Mouse (Mus musculus): ENCODE results near the gene Prl3d1. TPM values are rescaled to one million over a fixed set of nuclear protein-coding genes. Genes with fewer than 3 reads are reported as not detected.
A peak's percentile ranks its signal among the peaks of the same experiment; 100 is the strongest.
"Not testable (repeated sequence)": the region's sequence is repeated elsewhere in the genome, so short reads cannot be mapped to it uniquely, and the experiment has no call there.

The Prl3d1 gene
- not detected for total RNA-seq (2021)
- long read RNA-seq, experiment 1 = 0 reads
- long read RNA-seq, experiment 2 = 0 reads

GRCm38 (mm10) chr13:27093890-27094289 lies at the start of gene Prl3d1:
Gene Prl3d1 (plus strand): TSS chr13:27094190.
- intact Hi-C loops (cut with DNase I); DNase-seq (ENCODE audit: low spot score in 2 of 2): not testable (repeated sequence)

- no peak for DNase-seq (ENCODE audit: low spot score in 2 of 2)
- intact Hi-C loops (cut with DNase I) = no loop called here
Observed at GRCm38 (mm10) chr13:27057270-27057669, 36.7 kb upstream of the Prl3d1 start, which contains the start of gene Prl. Gene Prl (plus strand): TSS chr13:27057570.

- intact Hi-C loops (cut with DNase I) = no loop called here
- peak in 1 of 2 experiments; percentile 2 for DNase-seq (ENCODE audit: low spot score in 2 of 2)
Observed at GRCm38 (mm10) chr13:27059177-27059576, 34.8 kb upstream of the Prl3d1 start.

GRCm38 (mm10) chr13:27121398-27121797 lies 27.4 kb downstream of the Prl3d1 start, which contains the start of gene Prl3d2:
Gene Prl3d2 (plus strand): TSS chr13:27121698.
- DNase-seq (ENCODE audit: low spot score in 2 of 2); intact Hi-C loops (cut with DNase I): not testable (repeated sequence)

GRCm38 (mm10) chr13:27148264-27148663 lies 54.3 kb downstream of the Prl3d1 start:
- intact Hi-C loops (cut with DNase I) = no loop called here

More at GRCm38 (mm10) chr13:27148264-27148663, 54.3 kb downstream of the Prl3d1 start:
- DNase-seq (ENCODE audit: low spot score in 2 of 2) = no peak

Other genes starting within 250 kb of the Prl3d1 start
- gene Prl, start 36.6 kb upstream of the Prl3d1 start, total RNA-seq (2021) = not detected
- not detected for gene Prl3d2, start 27.5 kb downstream of the Prl3d1 start, total RNA-seq (2021)
- gene Prl3d3, start 62.6 kb downstream of the Prl3d1 start, total RNA-seq (2021) = not detected
- gene Prl3c1, start 102.5 kb downstream of the Prl3d1 start, total RNA-seq (2021) = not detected
- not detected for gene Prl3b1, start 147.7 kb downstream of the Prl3d1 start, total RNA-seq (2021)
- gene Prl3a1, start 165.2 kb downstream of the Prl3d1 start, total RNA-seq (2021) = not detected
- not detected for gene Prl6a1, start 218.4 kb downstream of the Prl3d1 start, total RNA-seq (2021)